Mouse (Mus musculus) limb, embryonic 12.5 days (tissue): Measurements from ENCODE around the gene Gm11077. TPM values are rescaled to one million over a fixed set of nuclear protein-coding genes. Genes with fewer than 3 reads are reported as not detected.

Experiments
- ATAC-seq: fragments of 200-750 bp; cut with Nextera tagmentation; 2 replicates; pipeline ENCODE4 v1.8.0; 2017; ENCODE audit warnings: low read depth, moderate TSS enrichment; ENCODE audit not compliant: insufficient number of reproducible peaks, insufficient read depth, low FRiP score, low TSS enrichment
- H3K27ac ChIP-seq: fragments of 300-500 bp; sonication (generic); 2 replicates; pipeline ENCODE4 v1.5.1; 2016; ENCODE audit warnings: mild to moderate bottlenecking, moderate library complexity
- H3K27me3 ChIP-seq: fragments of 300-500 bp; sonication (generic); 2 replicates; pipeline ENCODE4 v1.6.1; 2016; ENCODE audit warnings: mild to moderate bottlenecking, moderate library complexity
- H3K36me3 ChIP-seq: fragments of 300-500 bp; sonication (generic); 2 replicates; pipeline ENCODE4 v1.6.1; 2016; ENCODE audit warnings: mild to moderate bottlenecking, moderate library complexity
- H3K4me1 ChIP-seq: fragments of 300-500 bp; sonication (generic); replicated peaks from 2 replicates; pipeline ENCODE4 v1.6.1; 2016
- H3K4me2 ChIP-seq: fragments of 300-500 bp; sonication (generic); 2 replicates; pipeline ENCODE4 v1.6.1; 2016; ENCODE audit warnings: mild to moderate bottlenecking, moderate library complexity
- H3K4me3 ChIP-seq: fragments of 300-500 bp; sonication (generic); replicated peaks from 2 replicates; pipeline ENCODE4 v1.5.1; 2016; ENCODE audit warnings: mild to moderate bottlenecking
- H3K9ac ChIP-seq: fragments of 300-500 bp; sonication (generic); replicated peaks from 2 replicates; pipeline ENCODE4 v1.6.1; 2016; ENCODE audit warnings: mild to moderate bottlenecking, moderate library complexity
- H3K9me3 ChIP-seq: fragments of 300-500 bp; sonication (generic); 2 replicates; pipeline ENCODE4 v1.6.1; 2016; ENCODE audit warnings: mild to moderate bottlenecking, moderate library complexity
- WGBS: fragments of 180-500 bp; shearing (Covaris S2); methylation state at CpG from one replicate; pipeline ENCODE4 v1.1.7; 2016; 5-methylcytosine and 5-hydroxymethylcytosine counted together
- polyA plus RNA-seq: library from polyadenylated mRNA; unstranded; fragments of >200 nt; fragmentation: Nextera tagmentation; extraction: Ambion mirVana; gene quantifications from 2 replicates; pipeline ENCODE4 v1.2.1, GENCODE M21; 2016

Gene Gm11077
- polyA plus RNA-seq, 1 experiment from 2014 or later: not detected

DNA sequence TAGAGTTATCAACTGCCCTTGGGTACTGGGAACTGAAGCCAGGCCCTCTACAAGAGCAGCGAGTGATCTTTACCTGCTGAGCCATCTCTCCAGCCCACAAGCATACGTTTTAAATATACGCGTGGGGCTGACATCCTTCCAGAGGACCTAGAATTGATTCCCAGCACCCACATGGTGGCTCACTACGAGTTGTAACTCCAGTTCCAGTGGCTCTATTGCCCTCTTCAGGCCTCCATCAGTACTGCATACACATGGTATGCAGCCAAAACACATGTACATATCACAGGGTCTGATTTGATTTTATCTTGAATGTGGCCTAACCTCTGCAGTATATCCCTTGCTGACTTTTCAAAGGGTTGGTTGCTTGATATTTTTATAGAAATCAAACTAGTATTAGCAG is 23.0 kb upstream of the Gm11077 start:
- no peak overlapping the region for H3K9ac ChIP-seq
- no peak overlapping the region for H3K4me3 ChIP-seq
- H3K4me1 ChIP-seq: peaks cover 36% of the 10 kb centered on the region
- no peak for ATAC-seq
- H3K27me3 ChIP-seq: no peaks in the 10 kb centered on the region
- peaks cover 4% of the 10 kb centered on the region; the same call in 1 of the 2 replicates for H3K9me3 ChIP-seq
- no peak overlapping the region for H3K4me2 ChIP-seq
- H3K36me3 ChIP-seq: no peaks in the 10 kb centered on the region
- WGBS: 93% methylated on average over 5 of the region's 5 CpGs
- peak overlapping the region; percentile 12; the same call in 1 of the 2 replicates for H3K27ac ChIP-seq

DNA sequence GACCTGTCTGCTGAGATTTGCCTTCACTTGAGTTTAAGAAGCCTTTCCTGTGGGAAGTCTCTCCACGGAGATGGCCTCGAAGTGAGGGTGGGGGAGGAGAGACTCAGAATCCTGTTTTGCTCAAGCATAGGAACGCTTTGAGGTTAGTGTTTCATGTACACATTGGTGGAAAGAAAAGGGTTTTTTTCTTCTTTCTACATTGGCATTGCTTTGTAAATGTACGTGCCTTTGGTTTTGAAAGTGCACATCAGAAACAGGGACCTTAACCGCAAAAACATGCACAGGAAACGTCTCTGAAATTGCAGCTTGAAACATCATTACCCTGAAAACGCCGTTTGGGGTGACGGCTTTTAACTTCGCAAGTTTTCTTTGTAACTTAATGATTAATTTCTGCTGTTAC is 21.0 kb upstream of the Gm11077 start:
- peaks cover 36% of the 10 kb centered on the region for H3K4me1 ChIP-seq
- 0 out of 2 replicates have a peak, but pooled peaks cover 3% of the 10 kb centered on the region for H3K27me3 ChIP-seq
- ATAC-seq: no peak
- WGBS: 33% methylated on average over 10 of the region's 10 CpGs
- peaks cover 4% of the 10 kb centered on the region; the same call in 1 of the 2 replicates for H3K9me3 ChIP-seq
- no peak overlapping the region for H3K4me3 ChIP-seq
- H3K9ac ChIP-seq: no peak overlapping the region
- H3K27ac ChIP-seq: no peak overlapping the region
- H3K36me3 ChIP-seq: no peaks in the 10 kb centered on the region
- H3K4me2 ChIP-seq: no peak overlapping the region

DNA sequence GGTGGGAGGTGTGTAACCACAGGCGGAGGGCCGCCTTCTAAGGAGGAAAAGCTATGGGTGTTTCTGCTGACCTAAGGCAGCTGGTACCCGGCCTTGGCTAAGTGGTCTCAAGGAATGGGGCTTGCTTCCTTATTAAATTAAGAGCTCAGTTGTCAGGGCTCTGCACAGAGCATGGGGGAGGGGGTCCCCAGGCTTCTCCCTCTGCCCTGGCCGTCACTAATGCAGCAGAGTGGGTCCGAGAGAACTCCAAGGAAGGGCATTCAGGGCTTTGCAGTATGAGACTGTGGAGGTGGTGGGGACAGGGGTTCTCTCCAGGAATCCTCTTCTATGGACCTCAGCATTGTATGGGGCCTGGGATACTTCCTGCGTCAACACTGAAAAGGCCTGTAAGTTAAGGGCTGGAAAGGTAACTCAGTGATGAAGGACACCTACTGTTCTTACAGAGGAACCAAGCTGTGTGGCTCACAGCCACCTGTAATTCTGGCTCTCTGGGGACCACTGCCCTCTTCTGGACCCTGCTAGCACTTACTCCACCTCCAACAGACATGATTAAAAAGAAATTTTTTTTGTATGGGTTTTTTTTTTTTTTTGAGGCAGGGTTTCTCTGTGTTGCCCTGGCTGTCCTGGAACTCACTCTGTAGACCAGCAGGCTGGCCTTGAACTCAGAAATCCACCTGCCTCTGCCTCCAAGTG is 19.5 kb upstream of the Gm11077 start:
- Histone ChIP-seq H3K9ac (no peak overlapping the region), H3K36me3 (no peaks in the 10 kb centered on the region), H3K4me2 (no peak overlapping the region), H3K4me3 (no peak overlapping the region), H3K9me3 (peaks cover 4% of the 10 kb centered on the region; the same call in 1 of the 2 replicates), H3K27ac (0 out of 2 replicates have a peak overlapping the region, but pooled peaks have one; percentile 9), H3K4me1 (peaks cover 26% of the 10 kb centered on the region), H3K27me3 (peaks cover 10% of the 10 kb centered on the region)
- 55% methylated on average over 6 of the region's 6 CpGs for WGBS
- ATAC-seq: no peak; the same call in 1 of the 2 replicates

DNA sequence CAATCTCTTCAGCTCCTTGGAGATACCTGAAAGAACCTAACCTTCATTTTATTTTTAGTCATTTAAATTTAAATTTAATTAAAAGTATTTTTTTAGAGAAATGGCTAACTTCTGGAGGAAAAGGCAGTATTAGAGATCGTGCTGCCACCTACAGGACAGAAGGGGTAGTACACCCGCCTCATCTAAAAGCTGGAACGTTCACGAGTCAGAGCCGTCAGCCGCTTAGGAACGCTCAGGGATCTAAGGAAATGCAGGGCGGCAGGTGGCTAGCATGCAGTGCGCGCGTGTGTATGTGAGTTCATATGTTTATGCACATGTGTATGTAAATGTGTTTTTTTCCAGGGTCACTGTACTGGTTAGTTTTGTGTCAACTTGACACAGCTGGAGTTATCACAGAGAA is 16.3 kb upstream of the Gm11077 start:
- WGBS: 6% methylated on average over 11 of the region's 11 CpGs
- Histone ChIP-seq H3K27ac (no peak overlapping the region), H3K36me3 (no peaks in the 10 kb centered on the region), H3K9ac (no peak overlapping the region), H3K4me1 (peaks cover 18% of the 10 kb centered on the region), H3K4me3 (no peak overlapping the region), H3K9me3 (no peaks in the 10 kb centered on the region), H3K27me3 (peaks cover 10% of the 10 kb centered on the region), H3K4me2 (no peak overlapping the region)
- ATAC-seq: no peak

DNA sequence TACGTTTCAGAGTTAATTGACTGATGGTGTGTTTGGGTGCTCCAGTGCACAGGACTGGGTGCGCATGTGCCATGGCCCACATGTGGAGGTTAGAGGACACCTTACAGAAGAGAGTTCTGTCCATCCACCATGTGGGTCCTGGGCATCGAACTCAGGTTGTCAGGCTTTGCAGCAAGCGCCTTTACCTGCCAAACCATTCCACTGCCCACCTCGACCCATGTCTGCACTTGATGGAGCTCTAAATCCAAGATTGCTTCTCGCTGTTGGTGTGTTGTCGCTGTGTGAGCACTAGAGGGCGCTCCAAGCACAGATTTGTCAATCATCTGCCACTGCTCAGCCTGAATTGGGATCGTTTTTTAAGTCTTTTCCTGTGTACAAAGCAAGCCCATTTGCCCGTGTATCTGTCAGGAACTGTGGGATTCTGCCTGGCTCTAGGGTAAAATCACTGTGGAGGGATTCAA is 14.1 kb upstream of the Gm11077 start:
- Histone ChIP-seq H3K4me3 (no peak overlapping the region), H3K27ac (no peak overlapping the region), H3K9me3 (peaks cover 8% of the 10 kb centered on the region), H3K27me3 (peaks cover 10% of the 10 kb centered on the region), H3K4me2 (no peak overlapping the region), H3K9ac (no peak overlapping the region), H3K4me1 (no peaks in the 10 kb centered on the region), H3K36me3 (no peaks in the 10 kb centered on the region)
- 26% methylated on average over 10 of the region's 10 CpGs for WGBS
- peak; percentile 38; the same call in 1 of the 2 replicates for ATAC-seq

DNA sequence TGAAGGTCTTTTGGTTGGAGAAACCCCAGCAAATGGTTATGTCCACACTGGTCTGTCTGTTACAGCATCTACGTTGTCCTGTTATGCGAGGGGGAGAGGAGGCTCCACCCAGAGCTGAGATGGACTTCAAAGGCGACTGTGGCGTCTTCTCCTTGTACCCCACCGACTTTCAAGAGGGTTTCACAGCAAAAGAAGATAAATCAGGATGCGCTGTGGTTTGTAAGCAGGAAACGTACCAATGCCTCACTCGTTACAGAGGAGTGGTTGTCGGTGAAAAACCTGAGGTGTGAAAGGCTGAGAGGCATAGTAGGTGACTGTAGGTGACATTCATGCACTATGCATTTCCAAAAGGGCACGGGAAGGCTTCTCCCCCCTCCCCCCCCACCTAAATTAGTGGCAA is 7.0 kb upstream of the Gm11077 start:
- whole genome bisulfite sequencing: 76% methylated on average over 10 of the region's 10 CpGs
- Histone ChIP-seq H3K4me3 (no peak overlapping the region), H3K27me3 (no peaks in the 10 kb centered on the region), H3K4me1 (no peaks in the 10 kb centered on the region), H3K9me3 (peaks cover 8% of the 10 kb centered on the region), H3K4me2 (no peak overlapping the region), H3K36me3 (no peaks in the 10 kb centered on the region), H3K9ac (no peak overlapping the region), H3K27ac (no peak overlapping the region)
- no peak for ATAC-seq

DNA sequence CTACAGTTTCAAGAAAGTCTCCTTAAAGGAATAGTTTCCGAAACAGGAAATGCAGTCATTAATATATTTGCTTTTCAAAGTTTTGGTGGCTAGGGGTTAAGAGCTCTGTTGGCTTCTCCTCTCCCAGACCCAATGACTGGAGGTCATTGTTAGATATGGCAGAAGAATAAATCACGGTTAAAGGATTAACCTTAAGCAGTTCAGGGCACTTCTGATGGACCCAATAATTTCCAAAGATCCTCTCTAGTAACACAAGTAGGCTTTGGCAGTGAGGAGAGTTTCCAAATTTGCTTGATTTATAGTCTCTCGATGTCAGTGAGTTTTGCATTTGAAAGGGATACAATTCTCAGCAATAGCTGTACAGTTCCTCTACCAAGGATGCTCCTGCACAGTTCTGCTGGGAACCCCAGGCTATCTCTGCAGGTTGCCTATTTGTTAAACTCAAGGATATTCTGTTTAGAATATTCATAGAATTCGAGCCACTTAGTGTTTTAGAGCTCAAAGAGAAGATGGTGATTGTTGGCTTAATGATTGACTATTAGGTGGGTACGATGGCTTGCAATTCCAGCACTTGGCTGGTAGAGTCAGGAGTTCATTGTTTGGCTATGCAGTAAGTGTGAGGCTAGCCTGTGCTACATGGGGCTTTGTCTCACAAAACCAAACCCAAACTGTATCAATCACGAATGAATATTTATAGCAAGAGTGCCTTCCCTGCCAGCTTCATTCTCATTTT is 1.8 kb downstream of the Gm11077 start:
- no peaks in the 10 kb centered on the region for H3K9me3 ChIP-seq
- H3K4me3 ChIP-seq: no peak overlapping the region
- H3K4me2 ChIP-seq: no peak overlapping the region
- no peak overlapping the region for H3K9ac ChIP-seq
- no peak for ATAC-seq
- H3K27ac ChIP-seq: no peak overlapping the region
- WGBS: 71% methylated on average over 6 of the region's 6 CpGs
- peaks cover 4% of the 10 kb centered on the region; the same call in 1 of the 2 replicates for H3K4me1 ChIP-seq
- no peaks in the 10 kb centered on the region for H3K36me3 ChIP-seq
- H3K27me3 ChIP-seq: peaks cover 8% of the 10 kb centered on the region; the same call in 1 of the 2 replicates

DNA sequence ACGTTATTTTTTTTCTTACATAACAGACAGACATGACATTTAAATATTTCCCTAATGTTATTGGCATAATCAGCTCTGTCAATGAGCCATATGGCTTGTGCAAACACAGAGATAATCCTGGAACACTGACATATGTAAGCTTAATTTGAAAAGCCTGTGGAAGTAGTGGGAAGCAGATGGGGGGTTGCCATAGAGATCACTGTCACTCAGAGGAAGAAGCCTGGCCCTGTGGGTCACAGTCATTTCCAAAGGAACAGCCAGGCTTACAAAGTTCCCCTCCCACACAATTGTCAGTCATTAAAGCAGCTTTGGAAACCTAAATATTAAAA is 2.3 kb downstream of the Gm11077 start:
- H3K9me3 ChIP-seq: no peaks in the 10 kb centered on the region
- no peak overlapping the region for H3K9ac ChIP-seq
- no peak overlapping the region for H3K4me3 ChIP-seq
- no peak overlapping the region for H3K4me2 ChIP-seq
- no peaks in the 10 kb centered on the region for H3K36me3 ChIP-seq
- H3K4me1 ChIP-seq: peaks cover 4% of the 10 kb centered on the region; the same call in 1 of the 2 replicates
- ATAC-seq: no peak
- no peak overlapping the region for H3K27ac ChIP-seq
- H3K27me3 ChIP-seq: peaks cover 8% of the 10 kb centered on the region; the same call in 1 of the 2 replicates
- WGBS: 81% methylated on average over 1 of the region's 1 CpGs

DNA sequence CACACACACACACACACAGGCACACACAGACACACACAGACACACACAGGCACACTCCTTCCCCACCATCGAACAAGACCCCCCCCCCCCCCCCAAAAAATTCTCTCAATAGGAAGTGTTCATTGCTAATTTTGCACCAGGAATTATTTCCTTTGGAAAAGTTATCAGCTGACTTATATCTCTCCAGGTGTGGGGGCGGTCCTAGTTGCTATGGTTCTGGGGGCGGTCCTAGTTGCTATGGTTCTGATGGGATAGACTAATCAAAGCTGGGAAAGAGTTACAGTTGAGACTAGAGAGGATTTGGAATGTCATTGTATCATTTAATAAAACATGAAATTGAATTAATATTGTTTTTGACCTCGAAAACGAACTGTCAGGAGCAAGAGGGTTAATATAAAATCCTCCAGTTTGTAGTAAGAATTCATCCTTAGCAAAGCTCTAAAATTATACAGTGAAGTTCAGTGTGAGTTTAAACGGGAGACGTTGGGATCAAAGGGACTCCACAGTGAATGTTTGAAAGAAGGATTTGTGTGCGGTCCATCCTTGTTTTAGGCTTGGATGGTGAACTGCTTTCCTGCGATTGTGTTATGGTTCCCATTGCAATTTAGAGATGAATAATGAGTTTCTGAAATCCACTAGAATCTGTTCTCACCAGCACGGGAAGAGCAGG is 4.0 kb downstream of the Gm11077 start:
- Histone ChIP-seq H3K27ac (no peak overlapping the region), H3K27me3 (peaks cover 8% of the 10 kb centered on the region; the same call in 1 of the 2 replicates), H3K4me2 (peak overlapping the region; percentile 54), H3K4me3 (peak overlapping the region; percentile 31), H3K9me3 (no peaks in the 10 kb centered on the region), H3K9ac (peak overlapping the region; percentile 40; the same call in 1 of the 2 replicates), H3K36me3 (no peaks in the 10 kb centered on the region), H3K4me1 (peaks cover 4% of the 10 kb centered on the region; the same call in 1 of the 2 replicates)
- ATAC-seq: no peak
- 39% methylated on average over 10 of the region's 10 CpGs for WGBS

DNA sequence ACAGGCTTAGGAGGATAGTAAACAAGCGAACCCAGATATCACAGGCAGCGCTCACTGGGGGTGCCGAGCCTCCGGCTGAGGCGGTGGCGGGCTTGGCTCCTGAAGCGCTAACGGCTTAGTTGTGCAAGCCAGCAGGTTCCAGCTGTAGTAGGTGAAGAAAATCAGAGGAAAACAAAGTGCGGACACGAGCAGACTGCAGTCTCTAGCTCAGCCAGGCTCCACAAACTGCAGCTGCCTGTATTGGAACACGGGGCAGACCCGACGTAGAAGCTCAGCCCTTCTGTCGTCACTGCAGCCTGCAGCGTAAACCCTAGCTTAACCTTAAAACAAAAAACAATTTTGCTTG is 4.5 kb downstream of the Gm11077 start:
- Histone ChIP-seq H3K27me3 (peaks cover 8% of the 10 kb centered on the region; the same call in 1 of the 2 replicates), H3K36me3 (no peaks in the 10 kb centered on the region), H3K4me3 (peak overlapping the region; percentile 31), H3K4me2 (peak overlapping the region; percentile 54), H3K9ac (peak overlapping the region; percentile 40; the same call in 1 of the 2 replicates), H3K4me1 (peaks cover 4% of the 10 kb centered on the region; the same call in 1 of the 2 replicates), H3K9me3 (no peaks in the 10 kb centered on the region), H3K27ac (no peak overlapping the region)
- no peak for ATAC-seq
- WGBS: 8% methylated on average over 15 of the region's 15 CpGs

DNA sequence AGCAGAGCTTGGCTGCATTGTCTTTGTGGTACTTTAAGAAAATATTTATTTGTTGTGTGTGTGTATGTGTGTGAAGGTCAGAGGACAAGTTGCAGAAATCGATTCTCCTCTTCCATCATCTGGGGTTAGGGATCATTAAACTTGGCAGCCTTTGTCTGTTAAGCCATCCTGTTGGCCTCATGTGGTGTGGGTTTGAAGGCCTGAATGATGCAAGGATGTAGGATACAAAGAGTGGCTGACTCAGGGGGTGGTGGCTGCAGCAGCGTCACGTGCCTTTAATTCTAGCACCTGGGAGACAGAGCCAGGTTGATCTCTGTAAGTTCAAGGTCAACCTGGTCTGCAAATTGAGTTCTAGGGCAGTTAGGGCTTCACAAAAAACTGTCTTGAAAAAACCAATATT is 16.5 kb downstream of the Gm11077 start:
- Histone ChIP-seq H3K27me3 (no peaks in the 10 kb centered on the region), H3K4me1 (no peaks in the 10 kb centered on the region), H3K27ac (no peak overlapping the region), H3K4me2 (no peak overlapping the region), H3K9me3 (peaks cover 8% of the 10 kb centered on the region; the same call in 1 of the 2 replicates), H3K4me3 (no peak overlapping the region), H3K36me3 (no peaks in the 10 kb centered on the region), H3K9ac (no peak overlapping the region)
- ATAC-seq: no peak
- 81% methylated on average over 3 of the region's 3 CpGs for WGBS
